Mouse (Mus musculus): ENCODE results near the gene Pde4c. TPM values are rescaled to one million over a fixed set of nuclear protein-coding genes. Genes with fewer than 3 reads are reported as not detected.

Pde4c gene
- polyA plus RNA-seq, 1 experiment = not detected

DNA sequence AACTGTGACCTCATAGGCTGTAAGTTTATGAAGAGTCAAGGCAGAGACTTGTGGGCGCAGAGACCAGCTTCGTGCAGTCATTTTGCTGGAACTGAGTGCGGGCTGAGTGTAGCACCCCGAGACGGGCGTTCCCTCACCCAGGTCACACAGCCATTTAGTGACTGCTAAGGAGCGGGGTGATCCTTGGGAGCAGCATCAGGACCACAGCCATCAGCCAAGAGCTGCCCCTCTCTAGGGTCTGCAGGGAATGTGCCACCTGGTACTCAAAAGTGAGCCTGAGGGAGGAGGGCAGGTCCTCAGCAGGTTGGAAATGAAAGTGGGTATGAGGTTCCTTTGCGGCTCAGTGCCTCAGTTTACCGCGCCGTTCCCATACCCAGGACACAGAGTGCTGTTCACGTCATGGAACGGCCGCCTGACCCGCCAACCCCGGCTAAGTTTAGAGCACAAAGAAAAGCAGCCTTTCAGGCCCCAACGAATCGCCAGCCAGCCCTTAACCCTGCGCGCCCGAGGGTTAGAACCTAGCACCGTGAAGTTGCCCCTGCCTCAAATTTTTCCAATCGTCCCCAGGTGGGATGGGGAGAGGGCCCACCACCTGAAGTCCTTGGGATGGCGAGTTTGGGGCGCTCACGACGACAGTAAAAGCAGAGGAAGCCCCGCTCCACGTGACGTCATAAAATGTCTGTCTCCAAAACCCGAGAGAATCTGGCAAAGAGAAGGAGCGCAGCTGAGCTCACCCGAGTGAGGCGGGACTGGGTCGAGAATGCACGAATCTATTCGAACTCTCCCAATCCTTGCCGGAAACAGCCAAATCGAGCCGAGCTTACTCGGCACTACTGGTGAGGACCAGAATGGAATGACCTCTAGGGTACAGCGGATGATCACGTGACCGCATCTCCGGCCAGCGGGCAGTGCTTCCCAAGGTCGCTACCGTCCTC, 20.4 kb downstream of the Pde4c start:
- no peak overlapping the region for H3K27ac ChIP-seq (ENCODE audit: insufficient read depth, low read depth, low read length)
- TF ChIP-seq POLR2A (IDR thresholded peaks at IDR 0.05; ENCODE audit: insufficient read depth, low read depth, low read length) (no peak), CTCF (IDR thresholded peaks at IDR 0.05; ENCODE audit: insufficient read depth, low read depth, low read length) (no peak)
- peak overlapping the region; percentile 34 for H3K4me3 ChIP-seq (ENCODE audit: insufficient read depth, low read depth, low read length)
- H3K4me1 ChIP-seq (ENCODE audit: control insufficient read depth, insufficient read depth, low read length) = peaks cover 17% of the 10 kb centered on the region
- 6% methylated on average over 48 of the region's 48 CpGs for WGBS

DNA sequence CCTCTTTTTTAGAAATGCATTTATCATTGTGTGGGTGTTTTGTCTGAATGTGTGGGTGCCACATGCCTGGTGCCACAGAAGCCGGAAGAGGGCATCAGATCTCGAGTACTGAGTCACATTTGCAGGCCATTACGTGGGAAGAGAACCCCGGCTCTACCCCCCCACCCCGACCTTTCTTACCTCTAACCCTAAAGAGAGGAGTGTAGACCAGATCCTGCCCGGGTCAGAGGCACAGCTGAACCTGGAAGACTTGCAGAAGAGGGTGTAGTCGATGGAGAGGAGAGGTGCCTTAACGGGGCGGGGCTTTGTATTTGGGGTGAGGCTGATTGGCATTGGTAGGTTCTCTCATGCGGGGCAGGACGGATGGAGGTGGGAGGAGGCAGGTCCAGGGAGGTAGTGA, 21.3 kb downstream of the Pde4c start:
- Histone ChIP-seq H3K4me3 (ENCODE audit: insufficient read depth, low read depth, low read length) (no peak overlapping the region), H3K4me1 (ENCODE audit: control insufficient read depth, insufficient read depth, low read length) (peaks cover 18% of the 10 kb centered on the region), H3K27ac (ENCODE audit: insufficient read depth, low read depth, low read length) (no peak overlapping the region)
- 44% methylated on average over 11 of the region's 11 CpGs for WGBS
- TF ChIP-seq POLR2A (IDR thresholded peaks at IDR 0.05; ENCODE audit: insufficient read depth, low read depth, low read length) (no peak), CTCF (IDR thresholded peaks at IDR 0.05; ENCODE audit: insufficient read depth, low read depth, low read length) (no peak)

DNA sequence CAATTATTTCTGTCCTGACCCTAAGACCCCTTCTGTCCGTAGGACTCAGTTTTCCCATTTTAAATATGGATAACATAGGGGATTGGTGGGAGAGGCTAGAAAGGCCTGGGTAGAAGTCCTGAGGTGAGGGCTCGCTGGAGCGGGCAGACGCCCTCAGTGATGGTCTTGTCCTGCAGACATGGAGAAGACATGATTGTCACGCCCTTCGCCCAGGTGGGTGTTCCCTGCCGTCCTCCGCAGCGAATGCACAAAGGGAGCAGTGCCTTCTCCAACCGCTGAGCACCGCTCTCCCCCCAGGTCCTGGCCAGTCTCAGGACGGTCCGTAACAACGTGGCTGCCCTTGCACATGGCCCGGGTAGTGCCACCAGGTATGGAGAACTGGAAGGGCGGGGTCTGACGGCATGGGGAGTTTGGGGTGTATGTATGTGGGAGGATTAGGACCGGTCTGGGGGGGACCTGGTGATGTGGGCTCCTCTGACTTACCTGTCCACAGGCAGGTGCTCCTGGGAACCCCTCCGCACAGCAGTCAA, 22.2 kb downstream of the Pde4c start:
- TF ChIP-seq CTCF (IDR thresholded peaks at IDR 0.05; ENCODE audit: insufficient read depth, low read depth, low read length) (no peak), POLR2A (IDR thresholded peaks at IDR 0.05; ENCODE audit: insufficient read depth, low read depth, low read length) (no peak)
- H3K27ac ChIP-seq (ENCODE audit: insufficient read depth, low read depth, low read length) = no peak overlapping the region
- 68% methylated on average over 19 of the region's 19 CpGs for WGBS

DNA sequence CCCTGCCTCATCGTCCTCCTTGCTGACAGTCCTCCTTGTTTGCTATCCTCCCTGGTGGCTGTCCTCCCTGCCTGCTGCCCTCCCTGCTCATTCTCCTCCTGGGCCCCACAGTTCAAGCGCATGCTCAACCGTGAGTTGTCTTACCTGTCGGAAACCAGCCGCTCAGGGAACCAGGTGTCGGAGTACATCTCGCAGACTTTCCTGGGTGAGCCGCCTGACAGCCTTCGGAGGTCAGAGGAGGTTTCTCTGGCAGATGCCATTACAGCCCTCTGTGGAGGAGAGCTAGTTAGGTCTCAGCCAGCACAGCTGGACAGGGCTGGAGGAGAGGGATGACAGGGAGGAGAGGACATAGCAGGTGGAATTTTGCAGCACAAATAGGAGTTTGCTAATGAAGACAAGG, 23.2 kb downstream of the Pde4c start:
- Histone ChIP-seq H3K4me3 (ENCODE audit: insufficient read depth, low read depth, low read length) (no peak overlapping the region), H3K4me1 (ENCODE audit: control insufficient read depth, insufficient read depth, low read length) (peaks cover 21% of the 10 kb centered on the region), H3K27ac (ENCODE audit: insufficient read depth, low read depth, low read length) (no peak overlapping the region)
- WGBS = 81% methylated on average over 9 of the region's 9 CpGs
- no peak for TF ChIP-seq CTCF (IDR thresholded peaks at IDR 0.05; ENCODE audit: insufficient read depth, low read depth, low read length)
- TF ChIP-seq POLR2A (IDR thresholded peaks at IDR 0.05; ENCODE audit: insufficient read depth, low read depth, low read length) = no peak

More for the DNA sequence above, 22.2 kb downstream of the Pde4c start:
- Histone ChIP-seq H3K4me1 (ENCODE audit: control insufficient read depth, insufficient read depth, low read length) (peaks cover 21% of the 10 kb centered on the region), H3K4me3 (ENCODE audit: insufficient read depth, low read depth, low read length) (no peak overlapping the region)

DNA sequence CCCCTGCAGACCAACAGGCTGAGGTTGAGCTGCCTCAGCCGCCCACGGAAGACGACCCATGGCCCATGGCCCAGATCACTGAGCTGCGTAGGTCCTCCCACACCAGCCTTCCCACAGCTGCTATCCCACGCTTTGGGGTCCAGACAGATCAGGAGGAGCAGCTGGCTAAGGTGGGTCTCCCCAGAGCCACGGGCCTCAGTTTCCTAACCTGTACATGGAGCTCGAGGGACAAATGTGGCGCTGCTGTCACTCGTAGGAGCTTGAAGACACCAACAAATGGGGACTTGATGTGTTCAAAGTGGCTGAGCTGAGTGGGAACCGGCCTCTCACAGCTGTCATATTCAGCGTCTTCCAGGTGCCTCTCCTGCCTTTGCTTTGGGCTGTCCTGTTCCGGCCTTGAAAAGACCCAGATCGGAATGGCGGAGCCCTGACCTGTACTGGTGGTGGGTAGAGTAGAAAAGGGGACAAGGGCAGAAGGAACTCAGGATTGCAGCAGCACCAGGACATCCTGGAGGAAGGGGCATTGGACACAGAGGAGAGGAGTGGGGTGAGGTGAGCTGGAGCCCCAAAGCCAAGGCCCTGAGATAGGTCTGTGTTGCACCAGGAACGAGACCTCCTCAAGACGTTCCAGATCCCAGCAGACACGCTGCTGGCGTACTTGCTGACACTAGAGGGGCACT, 23.8 kb downstream of the Pde4c start:
- Histone ChIP-seq H3K27ac (ENCODE audit: insufficient read depth, low read depth, low read length) (no peak overlapping the region), H3K4me1 (ENCODE audit: control insufficient read depth, insufficient read depth, low read length) (peaks cover 24% of the 10 kb centered on the region), H3K4me3 (ENCODE audit: insufficient read depth, low read depth, low read length) (no peak overlapping the region)
- no peak for TF ChIP-seq POLR2A (IDR thresholded peaks at IDR 0.05; ENCODE audit: insufficient read depth, low read depth, low read length)
- no peak for TF ChIP-seq CTCF (IDR thresholded peaks at IDR 0.05; ENCODE audit: insufficient read depth, low read depth, low read length)
- 89% methylated on average over 18 of the region's 18 CpGs for WGBS

DNA sequence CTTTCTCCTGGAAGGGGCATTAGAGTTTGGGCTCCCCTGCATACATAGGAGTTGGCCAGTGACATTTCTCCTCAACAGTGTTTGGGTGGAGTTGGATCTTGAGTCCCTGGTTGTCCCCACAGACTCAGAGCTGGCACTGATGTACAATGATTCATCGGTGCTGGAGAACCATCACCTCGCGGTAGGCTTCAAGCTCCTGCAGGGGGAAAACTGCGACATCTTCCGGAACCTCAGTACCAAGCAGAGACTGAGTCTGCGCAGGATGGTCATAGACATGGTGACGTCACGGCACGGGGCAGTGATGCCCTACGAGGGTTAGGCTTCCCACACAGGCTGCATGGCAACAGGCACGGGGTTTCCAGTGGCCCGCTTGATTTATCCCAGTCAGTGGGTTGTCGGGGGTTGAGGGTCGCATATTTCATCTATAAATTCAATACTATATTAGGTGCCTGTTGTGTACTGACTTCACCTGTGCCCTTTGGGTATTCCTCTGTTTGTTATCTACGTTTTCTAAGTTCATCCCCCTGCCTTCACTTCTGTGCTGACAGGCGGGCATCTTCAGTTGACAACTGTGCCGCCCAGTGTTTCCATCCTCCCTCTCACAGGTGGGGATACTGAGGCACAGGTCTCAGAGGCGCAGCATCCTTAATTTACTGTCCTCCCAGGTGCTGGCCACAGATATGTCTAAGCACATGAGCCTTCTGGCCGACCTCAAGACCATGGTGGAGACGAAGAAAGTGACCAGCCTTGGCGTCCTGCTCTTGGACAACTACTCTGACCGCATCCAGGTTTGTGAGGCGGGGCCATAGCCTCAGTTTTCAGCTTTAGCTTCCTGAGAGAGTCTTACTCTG, 25.0 kb downstream of the Pde4c start:
- 88% methylated on average over 23 of the region's 23 CpGs for WGBS
- TF ChIP-seq POLR2A (IDR thresholded peaks at IDR 0.05; ENCODE audit: insufficient read depth, low read depth, low read length) (no peak), CTCF (IDR thresholded peaks at IDR 0.05; ENCODE audit: insufficient read depth, low read depth, low read length) (no peak)
- H3K27ac ChIP-seq (ENCODE audit: insufficient read depth, low read depth, low read length) = no peak overlapping the region
- H3K4me1 ChIP-seq (ENCODE audit: control insufficient read depth, insufficient read depth, low read length) = peaks cover 25% of the 10 kb centered on the region
- no peak overlapping the region for H3K4me3 ChIP-seq (ENCODE audit: insufficient read depth, low read depth, low read length)

DNA sequence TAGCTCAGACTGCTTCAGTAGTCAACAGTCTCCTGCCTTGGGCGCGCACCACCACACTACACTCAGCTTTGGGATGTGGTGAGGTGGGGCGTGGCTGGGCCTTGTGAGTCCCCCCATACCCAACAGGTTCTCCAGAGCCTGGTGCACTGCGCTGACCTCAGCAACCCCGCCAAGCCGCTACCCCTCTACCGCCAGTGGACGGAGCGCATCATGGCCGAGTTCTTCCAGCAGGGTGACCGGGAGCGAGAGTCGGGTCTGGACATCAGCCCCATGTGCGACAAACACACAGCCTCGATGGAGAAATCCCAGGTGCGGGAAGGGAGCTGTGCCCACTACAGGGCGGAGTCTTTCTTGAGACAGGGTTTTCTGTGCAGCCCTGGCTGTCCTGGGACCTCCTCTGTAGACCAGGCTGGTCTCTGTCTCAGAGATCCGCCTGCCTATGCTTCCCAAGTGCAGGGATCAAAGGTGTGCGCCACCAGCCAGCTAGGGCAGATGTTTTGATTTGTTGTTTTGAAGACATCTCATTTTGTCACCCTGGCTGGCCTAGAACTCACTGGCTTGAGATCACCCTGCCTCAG, 25.7 kb downstream of the Pde4c start:
- 86% methylated on average over 19 of the region's 19 CpGs for WGBS
- no peak for TF ChIP-seq POLR2A (IDR thresholded peaks at IDR 0.05; ENCODE audit: insufficient read depth, low read depth, low read length)
- TF ChIP-seq CTCF (IDR thresholded peaks at IDR 0.05; ENCODE audit: insufficient read depth, low read depth, low read length) = no peak
- H3K4me1 ChIP-seq (ENCODE audit: control insufficient read depth, insufficient read depth, low read length) = peaks cover 18% of the 10 kb centered on the region

DNA sequence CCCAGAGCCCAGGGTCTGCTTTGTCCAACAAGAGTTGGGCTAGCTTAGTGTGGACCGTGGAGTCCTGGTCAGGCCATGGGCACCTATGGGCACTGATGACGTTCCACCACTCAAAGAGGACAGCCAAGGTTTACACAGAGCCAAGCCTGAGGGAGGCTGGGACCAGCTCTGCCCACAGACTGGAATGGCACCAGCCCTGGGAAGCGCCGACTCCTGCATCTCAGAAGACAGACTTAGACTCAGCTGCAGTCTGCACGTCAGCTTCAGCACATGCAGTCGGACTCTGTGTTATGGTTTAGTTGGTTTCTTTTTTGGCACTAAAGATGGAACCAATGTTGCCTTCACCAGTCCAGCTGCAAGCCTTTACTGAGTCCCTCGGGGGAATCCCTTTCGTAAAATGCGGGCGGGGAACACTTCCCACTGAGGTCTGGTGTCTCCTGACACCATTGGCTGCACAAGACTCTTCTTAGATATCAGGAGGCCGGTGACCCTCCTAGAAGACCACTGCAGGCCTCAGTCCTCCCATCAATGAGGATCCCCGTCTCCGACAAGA, 26.7 kb downstream of the Pde4c start:
- H3K27ac ChIP-seq (ENCODE audit: insufficient read depth, low read depth, low read length) = no peak overlapping the region
- TF ChIP-seq CTCF (IDR thresholded peaks at IDR 0.05; ENCODE audit: insufficient read depth, low read depth, low read length) = no peak
- no peak for TF ChIP-seq POLR2A (IDR thresholded peaks at IDR 0.05; ENCODE audit: insufficient read depth, low read depth, low read length)
- H3K4me3 ChIP-seq (ENCODE audit: insufficient read depth, low read depth, low read length) = no peak overlapping the region
- H3K4me1 ChIP-seq (ENCODE audit: control insufficient read depth, insufficient read depth, low read length) = peaks cover 15% of the 10 kb centered on the region
- 86% methylated on average over 13 of the region's 13 CpGs for WGBS

More for the DNA sequence above, 25.7 kb downstream of the Pde4c start:
- Histone ChIP-seq H3K27ac (ENCODE audit: insufficient read depth, low read depth, low read length) (no peak overlapping the region), H3K4me3 (ENCODE audit: insufficient read depth, low read depth, low read length) (no peak overlapping the region)
